Mouse (Mus musculus) CD8-positive naive resting alpha-beta T cell, adult 2 months (primary cell): ENCODE data around the gene Tomm20l.

Source experiments
- DNase-seq, 2 experiments: peaks; one replicate each; pipeline ENCODE4 v3.0.0; 2022; ENCODE audit warnings: low read depth in 2 of 2, low spot score in 2 of 2

Gene Tomm20l

GRCm38 (mm10) chr12:71150167-71150566 lies 38.9 kb downstream of the Tomm20l start:
- DNase-seq: no peak

- DNase-seq: no peak
Observed at GRCm38 (mm10) chr12:71154979-71155378, 43.8 kb downstream of the Tomm20l start.

GRCm38 (mm10) chr12:71157974-71158373 lies 46.7 kb downstream of the Tomm20l start:
- no peak for DNase-seq

- no peak for DNase-seq
Observed at GRCm38 (mm10) chr12:71164410-71164809, 53.2 kb downstream of the Tomm20l start.

- DNase-seq: no peak
Observed at GRCm38 (mm10) chr12:71169911-71170310, 58.7 kb downstream of the Tomm20l start.
